9 mouse cellular contexts compared by ENCODE assay signal in genomic region chr10:70287825-70288235, GRCm38 (mm10). TPM values are rescaled to one million over a fixed set of nuclear protein-coding genes. Genes with fewer than 3 reads are reported as not detected.
A peak's percentile ranks its signal among the peaks of the same experiment; 100 is the strongest.
DNase-seq lines count a peak whose midpoint lies in the region; ATAC-seq and TF ChIP-seq lines count a peak whose summit lies in the region.
"Had no signal": no experiment of that assay in that cellular context is flagged by ENCODE, and none has a peak within 500 bp of the region (broad histone marks: within the 10 kb centered on the region; RNA-seq: fewer than 3 reads in every experiment).

No protein-coding gene starts in this region.

- H3K4me1 ChIP-seq in limb, embryonic 14.5 days (ENCODE audit: control insufficient read depth, insufficient read depth, low read length): no peaks in the 10 kb centered on the region
- H3K4me1 ChIP-seq in midbrain, postnatal 0 days (ENCODE audit: insufficient read depth, low read length): peaks cover 10% of the 10 kb centered on the region
- H3K4me1 ChIP-seq in neural tube, embryonic 15.5 days: peaks cover 20% of the 10 kb centered on the region

- no peak overlapping the region; the same call in 1 of the 2 replicates for H3K4me2 ChIP-seq in limb, embryonic 14.5 days (replicated peaks; ENCODE audit: low read depth, low read length, severe bottlenecking)
- H3K4me2 ChIP-seq in midbrain, postnatal 0 days (ENCODE audit: low read depth, low read length, poor library complexity, severe bottlenecking): no peak overlapping the region
- no peak overlapping the region for H3K4me2 ChIP-seq in neural tube, embryonic 15.5 days

- H3K9ac ChIP-seq in limb, embryonic 14.5 days (ENCODE audit: low read depth, low read length, severe bottlenecking): no peak overlapping the region
- H3K9ac ChIP-seq in midbrain, postnatal 0 days (replicated peaks; ENCODE audit: low read length, poor library complexity, severe bottlenecking): no peak overlapping the region
- H3K9ac ChIP-seq in neural tube, embryonic 15.5 days (replicated peaks): no peak overlapping the region

- no peaks in the 10 kb centered on the region for H3K27me3 ChIP-seq in limb, embryonic 14.5 days (ENCODE audit: control insufficient read depth, insufficient read depth, low read length)
- H3K27me3 ChIP-seq in midbrain, postnatal 0 days (ENCODE audit: insufficient read depth, low read length): no peaks in the 10 kb centered on the region
- H3K27me3 ChIP-seq in neural tube, embryonic 15.5 days (replicated peaks): no peaks in the 10 kb centered on the region
- H3K27me3 ChIP-seq: Patski had no signal

- H3K27ac ChIP-seq in gastrocnemius, adult 2 months: peak overlapping the region; percentile 64
- H3K27ac ChIP-seq in limb, embryonic 14.5 days (replicated peaks; ENCODE audit: low read depth, low read length): no peak overlapping the region
- H3K27ac ChIP-seq in midbrain, postnatal 0 days (ENCODE audit: low read depth, low read length): peak overlapping the region; percentile 51
- no peak overlapping the region for H3K27ac ChIP-seq in neural tube, embryonic 15.5 days (replicated peaks)

- peak overlapping the region; percentile 54 for H3K4me3 ChIP-seq in gastrocnemius, adult 2 months
- no peak overlapping the region for H3K4me3 ChIP-seq in limb, embryonic 14.5 days (replicated peaks; ENCODE audit: low read length)
- no peak overlapping the region for H3K4me3 ChIP-seq in midbrain, postnatal 0 days (ENCODE audit: low read depth, low read length)
- H3K4me3 ChIP-seq in neural tube, embryonic 15.5 days (replicated peaks): no peak overlapping the region

- DNase-seq in gastrocnemius, adult 2 months: peak; percentile 48
- DNase-seq in gastrocnemius, postnatal 10 days: no peak
- DNase-seq in adrenal gland, adult 8-10 months: peak; percentile 52
- DNase-seq in heart, postnatal 36 days: peak; percentile 26 to 41
- peak; percentile 20 for DNase-seq in limb, embryonic 14.5 days (ENCODE audit: low spot score)
- DNase-seq in midbrain, postnatal 0 days (ENCODE audit: low spot score): peak; percentile 57
- no peak for DNase-seq in layer of hippocampus, adult 8-10 months (ENCODE audit: low spot score in 2 of 2)

- 0 out of 2 replicates have a peak, but pooled peaks cover 3% of the 10 kb centered on the region for H3K9me3 ChIP-seq in limb, embryonic 14.5 days (ENCODE audit: control insufficient read depth, low read length)
- no peaks in the 10 kb centered on the region for H3K9me3 ChIP-seq in midbrain, postnatal 0 days (ENCODE audit: low read length)
- H3K9me3 ChIP-seq in neural tube, embryonic 15.5 days (replicated peaks): no peaks in the 10 kb centered on the region

- no peak for TF ChIP-seq POLR2A in limb, embryonic 14.5 days (IDR thresholded peaks at IDR 0.05; ENCODE audit: borderline replicate concordance, extremely low read depth, insufficient read depth, insufficient read length)

- intact Hi-C loops in gastrocnemius, adult 2 months (cut with DNase I): no loop called here
- intact Hi-C loops in heart, postnatal 36 days (cut with DNase I): no loop called here

- TF ChIP-seq CTCF in gastrocnemius, adult 2 months (IDR thresholded peaks at IDR 0.05): no peak
- TF ChIP-seq CTCF in midbrain, postnatal 0 days (IDR thresholded peaks at IDR 0.05): no peak

- no peak for ATAC-seq in limb, embryonic 14.5 days (ENCODE audit: low FRiP score, low read depth)
- ATAC-seq in midbrain, postnatal 0 days (ENCODE audit: low FRiP score): 0 out of 2 replicates have a peak, but pooled peaks have one; percentile 29
- ATAC-seq in neural tube, embryonic 15.5 days (ENCODE audit: low FRiP score): no peak
- ATAC-seq: Patski had no signal

- H3K36me3 ChIP-seq in limb, embryonic 14.5 days (ENCODE audit: control insufficient read depth, insufficient read depth, low read length): no peaks in the 10 kb centered on the region
- H3K36me3 ChIP-seq in midbrain, postnatal 0 days (ENCODE audit: insufficient read depth, low read length): no peaks in the 10 kb centered on the region
- no peaks in the 10 kb centered on the region for H3K36me3 ChIP-seq in neural tube, embryonic 15.5 days

- WGBS in limb, embryonic 14.5 days: 43% methylated on average over 9 of the region's 9 CpGs
- WGBS in midbrain, postnatal 0 days: 28% methylated on average over 9 of the region's 9 CpGs
- 45% methylated on average over 9 of the region's 9 CpGs for WGBS in neural tube, embryonic 15.5 days

RNA-seq across cellular contexts. Expression of gene Slc16a9, which starts 42.9 kb away (rescaled TPM):
- total RNA-seq in gastrocnemius, adult 2 months (2021): 1 to 10 TPM; 5.0 to 9.6 TPM
- 1 to 10 TPM; 4.9 to 5.4 TPM for total RNA-seq in gastrocnemius, postnatal 10 days (2021)
- total RNA-seq in adrenal gland, adult 8-10 months (2022): 10 to 100 TPM in 1 of 4 experiments, 1 to 10 TPM in 3; 5.9 to 11.7 (median 7.2) TPM
- 1 to 10 TPM; 2.5 to 5.3 TPM for total RNA-seq in heart, postnatal 36 days (2021)
- polyA plus RNA-seq in limb, embryonic 14.5 days (2012; rRNA removed): 2.9 and 3.3 TPM in 2 replicates
- polyA plus RNA-seq in limb, embryonic 14.5 days (2014; fragmentation: Nextera tagmentation; extraction: Ambion mirVana): 1.6 and 2.6 TPM in 2 replicates
- 8.9 and 13.0 TPM in 2 replicates for total RNA-seq in midbrain, postnatal 0 days (2014; rRNA removed)
- polyA plus RNA-seq in midbrain, postnatal 0 days (2015; fragmentation: Nextera tagmentation; extraction: Ambion mirVana): 3.7 and 4.2 TPM in 2 replicates
- 1 to 10 TPM; 1.5 to 3.3 (median 1.9) TPM for total RNA-seq in layer of hippocampus, adult 8-10 months (2022)
- 1.0 and 1.8 TPM in 2 replicates for polyA plus RNA-seq in neural tube, embryonic 15.5 days (2015; fragmentation: Nextera tagmentation; extraction: Ambion mirVana)

Comparison
In these comparisons a context has a peak if more than half of its experiments do, and no peak if none do; other contexts are left out.
1. DNase-seq: peak in gastrocnemius, adult 2 months (single experiment), adrenal gland, adult 8-10 months (single experiment), heart, postnatal 36 days (2 of 2), limb, embryonic 14.5 days (single experiment) and midbrain, postnatal 0 days (single experiment); none in gastrocnemius, postnatal 10 days (single experiment) and layer of hippocampus, adult 8-10 months (0 of 2).
2. H3K27ac ChIP-seq: peak in gastrocnemius, adult 2 months (single experiment) and midbrain, postnatal 0 days (single experiment); none in limb, embryonic 14.5 days (single experiment) and neural tube, embryonic 15.5 days (single experiment).